15 mouse cellular contexts compared by ENCODE assay signal in genomic region chr8:8959021-8959786, GRCm38 (mm10).
A peak's percentile ranks its signal among the peaks of the same experiment; 100 is the strongest.
DNase-seq lines count a peak whose midpoint lies in the region; ATAC-seq and TF ChIP-seq lines count a peak whose summit lies in the region.
"Had no signal": no experiment of that assay in that cellular context is flagged by ENCODE, and none has a peak within 500 bp of the region (broad histone marks: within the 10 kb centered on the region; RNA-seq: fewer than 3 reads in every experiment).

No protein-coding gene starts in this region.

- 65% methylated on average over 8 of the region's 8 CpGs for WGBS in heart, embryonic 12.5 days

- intact Hi-C loops in gastrocnemius, adult 2 months (cut with DNase I), result no loop called here
- intact Hi-C loops in left cerebral cortex, adult 2 months (cut with DNase I), result no loop called here

- no peak overlapping the region for H3K9ac ChIP-seq in heart, embryonic 12.5 days
- H3K9ac ChIP-seq: hindbrain, embryonic 13.5 days; intestine, embryonic 15.5 days; liver, embryonic 13.5 days had no signal

- H3K27ac ChIP-seq in gastrocnemius, adult 2 months, result peak overlapping the region; percentile 67
- H3K27ac ChIP-seq in left cerebral cortex, adult 2 months, result peak overlapping the region; percentile 57
- H3K27ac ChIP-seq in heart, embryonic 12.5 days (ENCODE audit: poor library complexity, severe bottlenecking), result 0 out of 2 replicates have a peak overlapping the region, but pooled peaks have one; percentile 21
- H3K27ac ChIP-seq: hindbrain, embryonic 13.5 days; intestine, embryonic 15.5 days; liver, embryonic 13.5 days; stomach, postnatal 0 days had no signal

- TF ChIP-seq CTCF in gastrocnemius, adult 2 months (IDR thresholded peaks at IDR 0.05), result no peak
- TF ChIP-seq CTCF in left cerebral cortex, adult 2 months (IDR thresholded peaks at IDR 0.05), result no peak

- H3K27me3 ChIP-seq in heart, embryonic 12.5 days (replicated peaks), result no peaks in the 10 kb centered on the region
- H3K27me3 ChIP-seq: hindbrain, embryonic 13.5 days; intestine, embryonic 15.5 days; liver, embryonic 13.5 days had no signal

- peaks cover 5% of the 10 kb centered on the region; the same call in 1 of the 2 replicates for H3K9me3 ChIP-seq in heart, embryonic 12.5 days (replicated peaks)
- H3K9me3 ChIP-seq: hindbrain, embryonic 13.5 days; intestine, embryonic 15.5 days; liver, embryonic 13.5 days had no signal

- H3K36me3 ChIP-seq in heart, embryonic 12.5 days, result no peaks in the 10 kb centered on the region
- H3K36me3 ChIP-seq: hindbrain, embryonic 13.5 days; intestine, embryonic 15.5 days; liver, embryonic 13.5 days had no signal

- H3K4me3 ChIP-seq in gastrocnemius, adult 2 months, result no peak overlapping the region
- no peak overlapping the region for H3K4me3 ChIP-seq in left cerebral cortex, adult 2 months
- no peak overlapping the region for H3K4me3 ChIP-seq in heart, embryonic 12.5 days
- H3K4me3 ChIP-seq: hindbrain, embryonic 13.5 days; intestine, embryonic 15.5 days; liver, embryonic 13.5 days had no signal

- no peaks in the 10 kb centered on the region for H3K4me1 ChIP-seq in heart, embryonic 12.5 days (replicated peaks)
- H3K4me1 ChIP-seq: hindbrain, embryonic 13.5 days; intestine, embryonic 15.5 days; liver, embryonic 13.5 days had no signal

- no peak for DNase-seq in gastrocnemius, adult 2 months
- no peak for DNase-seq in gastrocnemius, adult 18-20 months (ENCODE audit: low spot score)
- no peak for DNase-seq in left cerebral cortex, adult 2 months (ENCODE audit: extremely low spot score in 1 of 2, low spot score in 2 of 2)
- DNase-seq in left cerebral cortex, adult 9 months (ENCODE audit: low spot score in 2 of 2), result no peak
- DNase-seq in lung, postnatal 25 days (ENCODE audit: low spot score), result peak; percentile 56
- DNase-seq in adrenal gland, postnatal 14 days, result no peak
- DNase-seq in right cerebral cortex, postnatal 14 days, result no peak
- DNase-seq: liver, embryonic 13.5 days; spleen, adult 18-20 months; thymus, postnatal 36 days had no signal

- no peak overlapping the region for H3K4me2 ChIP-seq in heart, embryonic 12.5 days
- H3K4me2 ChIP-seq: hindbrain, embryonic 13.5 days; intestine, embryonic 15.5 days; liver, embryonic 13.5 days had no signal

- no peak for ATAC-seq in heart, embryonic 12.5 days (ENCODE audit: insufficient number of reproducible peaks, low FRiP score)
- ATAC-seq: activated CD4-positive, CD25-positive, alpha-beta regulatory T cell, adult 4 months; intestine, embryonic 15.5 days had no signal
